Mouse (Mus musculus): Measurements from ENCODE around the gene Olfr1256.

Gene Olfr1256

GRCm38 (mm10) chr2:89841455-89841854, at the start of gene Olfr1256:
Gene Olfr1256 (minus strand): TSS chr2:89841555.
- no peak for DNase-seq (ENCODE audit: low spot score)

GRCm38 (mm10) chr2:89878137-89878536, 36.8 kb upstream of the Olfr1256 start, which contains the start of gene Olfr1257:
Gene Olfr1257 (plus strand): TSS chr2:89878437.
- DNase-seq (ENCODE audit: low spot score), result no peak

GRCm38 (mm10) chr2:89849230-89849629, 7.9 kb upstream of the Olfr1256 start:
- no peak for DNase-seq (ENCODE audit: low spot score)

GRCm38 (mm10) chr2:89848105-89848504, 6.8 kb upstream of the Olfr1256 start, which contains the start of gene Olfr48:
Gene Olfr48 (minus strand): TSS chr2:89848205.
- DNase-seq (ENCODE audit: low spot score), result no peak

GRCm38 (mm10) chr2:89820216-89820615, 21.1 kb downstream of the Olfr1256 start:
- DNase-seq (ENCODE audit: low spot score), result no peak

GRCm38 (mm10) chr2:89811751-89812150, 29.6 kb downstream of the Olfr1256 start, which contains the start of gene Olfr1255:
Gene Olfr1255 (plus strand): TSS chr2:89812051.
- no peak for DNase-seq (ENCODE audit: low spot score)

- no peak for DNase-seq (ENCODE audit: low spot score)
These were observed 30.6 kb downstream of the Olfr1256 start for GRCm38 (mm10) chr2:89810751-89811150.

GRCm38 (mm10) chr2:89799583-89799982, 41.8 kb downstream of the Olfr1256 start:
- DNase-seq (ENCODE audit: low spot score), result no peak

- no peak for DNase-seq (ENCODE audit: low spot score)
These were observed 47.8 kb downstream of the Olfr1256 start, which contains the start of gene Olfr1254 for GRCm38 (mm10) chr2:89793519-89793918. Gene Olfr1254 (minus strand): TSS chr2:89793619.
